Mouse (Mus musculus) layer of hippocampus, postnatal 36 days (tissue): ENCODE data around the gene Mtss1l. TPM values are rescaled to one million over a fixed set of nuclear protein-coding genes. Genes with fewer than 3 reads are reported as not detected.
A peak's percentile ranks its signal among the peaks of the same experiment; 100 is the strongest.

Experiments used
- DNase-seq, 2 experiments: peaks; one replicate each; pipeline ENCODE4 v3.0.0; 2022
- total RNA-seq, 2 experiments: library from RNA; stranded (reverse); gene quantifications; 2 replicates each; pipeline ENCODE4 v1.2.3; 2021

Gene Mtss1l
- total RNA-seq, 2 experiments from 2014 or later, result 218 to 225 TPM

DNA sequence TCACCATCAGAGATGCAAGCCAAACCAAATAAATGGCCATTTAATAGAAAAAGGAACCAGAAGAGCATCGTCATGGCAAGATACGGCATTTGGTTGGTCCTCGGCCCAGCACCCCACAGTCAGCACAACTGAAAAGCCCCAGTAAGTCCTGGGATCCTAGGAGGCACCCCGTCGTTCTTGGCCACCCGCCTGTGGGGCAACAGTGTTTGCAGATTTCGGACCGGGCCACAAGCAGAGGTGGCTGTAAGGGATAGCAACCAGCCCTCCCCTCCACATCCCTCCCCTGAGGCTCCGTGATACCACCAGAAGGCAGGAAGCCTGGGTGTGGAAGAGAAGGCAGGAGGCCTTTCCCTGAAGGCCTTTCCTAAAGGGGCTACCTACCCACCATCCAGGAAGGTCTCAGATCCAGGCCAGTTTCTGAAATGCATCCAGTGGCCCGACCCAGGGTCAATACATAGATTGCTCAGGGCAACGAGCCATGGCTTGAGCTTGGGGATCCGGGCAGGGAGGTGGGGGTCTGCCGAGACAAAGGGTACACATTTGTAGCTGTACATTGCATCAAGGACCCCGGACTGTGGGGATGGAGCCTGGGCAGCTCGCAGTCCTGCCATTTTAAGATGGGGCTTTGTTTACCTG, 20.7 kb downstream of the Mtss1l start:
- DNase-seq, result no peak

DNA sequence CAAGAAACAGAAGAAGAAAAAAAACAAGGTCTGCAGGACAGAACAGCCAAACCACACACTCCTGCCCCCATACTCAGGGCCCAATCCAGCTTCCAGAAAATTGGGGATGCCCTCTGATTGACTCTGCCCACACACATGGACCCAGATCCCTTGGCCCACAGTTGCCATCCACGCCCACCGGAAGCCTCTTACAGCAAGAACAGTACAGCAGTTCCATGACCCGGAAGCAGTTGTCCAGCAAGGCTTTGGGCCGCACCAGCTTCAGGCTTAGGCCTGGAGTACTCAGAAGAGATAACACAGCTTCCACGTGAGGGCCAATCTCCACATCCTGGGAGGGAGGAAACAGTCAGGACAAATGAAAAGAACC, 21.2 kb downstream of the Mtss1l start:
- no peak for DNase-seq

DNA sequence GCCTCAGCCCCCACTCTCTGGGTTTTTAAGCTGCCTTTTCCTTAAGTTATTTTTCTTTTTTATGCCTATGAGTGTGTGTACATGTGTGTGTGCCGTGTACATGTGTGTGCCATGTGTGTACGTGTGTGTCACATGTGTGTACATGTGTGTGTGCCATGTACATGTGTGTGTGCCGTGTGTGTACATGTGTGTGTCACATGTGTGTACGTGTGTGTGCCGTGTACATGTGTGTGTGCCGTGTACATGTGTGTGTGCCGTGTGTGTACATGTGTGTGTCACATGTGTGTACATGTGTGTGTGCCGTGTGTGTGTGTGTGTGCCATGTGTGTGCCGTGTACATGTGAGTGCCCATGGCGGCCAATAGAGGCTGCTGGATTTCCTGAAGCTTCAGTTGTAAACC, 23.9 kb downstream of the Mtss1l start:
- DNase-seq, result no peak

DNA sequence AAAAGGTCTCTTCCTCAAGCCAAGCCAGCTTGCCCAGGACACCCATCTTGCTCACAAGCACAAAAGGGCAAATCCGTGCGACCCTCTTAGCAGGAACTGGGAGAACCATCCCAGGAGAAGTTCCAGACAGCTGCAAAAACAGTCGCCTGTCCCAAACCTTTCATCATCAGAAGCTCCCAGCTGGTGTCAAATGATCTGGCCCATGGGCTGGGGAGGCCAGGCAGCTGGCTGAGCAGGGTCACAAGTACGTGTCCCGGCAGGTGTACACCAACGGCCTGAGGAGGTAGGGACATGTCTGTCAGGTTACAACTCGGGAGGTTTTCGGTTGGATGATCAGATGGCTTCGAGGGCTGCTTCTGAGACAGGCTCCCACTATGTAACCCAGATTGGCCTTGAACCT, 25.4 kb downstream of the Mtss1l start:
- DNase-seq, result no peak

DNA sequence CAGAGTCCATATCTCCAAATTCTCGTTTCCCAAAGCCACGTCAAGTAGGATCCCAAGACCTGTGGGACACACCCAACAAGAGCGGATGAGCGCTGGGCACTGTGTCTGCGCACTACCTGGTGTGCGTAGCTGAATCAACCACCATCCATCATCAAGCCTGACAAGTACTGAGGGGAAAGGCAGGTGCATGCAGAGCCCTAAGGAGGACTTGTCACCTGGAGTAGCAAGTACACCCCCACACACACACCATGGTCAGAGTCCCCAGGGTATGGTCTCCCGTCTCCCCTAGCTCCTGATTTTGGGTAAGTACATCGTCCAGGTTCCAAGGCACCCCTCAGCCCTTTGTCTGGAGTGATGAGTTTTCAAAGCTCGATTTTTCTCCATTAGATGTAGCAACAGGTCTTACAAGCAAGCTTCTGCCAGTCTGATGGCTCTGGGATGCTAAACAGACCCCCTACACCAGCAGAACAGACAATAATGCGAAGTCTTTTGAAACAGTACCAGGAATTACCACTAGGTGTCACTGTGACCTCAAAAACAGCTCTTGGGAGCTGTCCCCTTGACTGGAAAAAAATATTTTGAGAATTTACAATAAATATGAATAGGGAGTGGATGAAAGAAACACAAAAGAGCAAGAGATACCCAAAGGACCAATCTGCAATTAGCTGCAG, 28.4 kb downstream of the Mtss1l start:
- DNase-seq, result no peak

DNA sequence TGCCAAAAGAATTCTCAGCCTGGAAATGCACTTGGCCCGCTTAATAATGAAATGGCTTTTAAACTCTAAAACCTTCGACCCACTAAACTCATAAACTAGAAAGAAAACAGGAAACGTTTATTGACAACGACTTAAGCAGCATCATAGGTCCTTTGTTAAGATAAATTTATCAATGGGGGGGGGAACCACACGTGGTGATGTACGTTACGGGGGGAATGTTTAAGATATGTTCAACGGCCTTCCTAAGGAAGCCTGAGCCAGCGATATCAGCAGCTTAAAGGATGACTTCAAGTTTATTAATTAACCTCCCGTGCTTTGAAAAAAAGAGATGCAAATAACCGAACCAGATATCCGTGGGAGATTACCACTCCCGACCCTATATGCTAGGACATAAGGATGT, 29.0 kb downstream of the Mtss1l start:
- no peak for DNase-seq

DNA sequence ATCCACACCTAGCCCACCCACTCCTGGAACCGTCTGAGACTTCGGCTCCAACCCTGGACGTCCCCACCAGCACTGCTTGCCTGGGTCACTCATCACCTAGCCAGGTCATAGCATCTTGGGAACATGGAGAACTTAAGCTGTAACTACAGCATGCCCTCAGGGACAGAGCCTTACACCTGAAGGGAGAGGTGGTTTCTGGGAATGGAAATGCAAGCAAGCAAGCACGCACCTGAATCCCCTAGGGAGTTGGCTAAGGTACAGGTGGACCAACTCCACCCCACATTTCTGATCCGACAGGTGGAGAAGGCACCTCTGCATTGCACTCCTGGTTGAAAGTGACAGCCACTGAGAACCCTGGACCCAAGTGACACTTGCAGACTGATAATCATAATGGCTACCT, 30.2 kb downstream of the Mtss1l start:
- no peak for DNase-seq

DNA sequence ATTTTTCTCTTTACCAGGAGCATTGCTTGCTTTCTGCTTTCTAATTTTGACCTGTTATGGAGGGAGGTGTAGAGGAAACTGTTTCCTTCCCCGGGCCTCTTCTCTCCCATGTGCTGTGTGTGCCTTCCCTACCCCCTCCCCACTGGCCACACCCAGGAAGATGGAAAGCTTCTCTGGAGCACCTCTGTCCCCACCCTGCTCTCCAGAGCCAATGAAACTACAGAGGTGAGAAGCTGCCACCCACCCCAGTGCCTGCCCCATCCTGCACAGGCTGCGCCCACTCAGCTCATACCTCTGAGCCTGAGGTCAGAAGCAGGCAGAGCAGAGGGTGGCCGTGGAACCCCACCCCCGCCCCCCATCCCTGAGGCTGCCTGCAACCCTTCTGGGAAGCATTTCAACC, 33.4 kb downstream of the Mtss1l start:
- no peak for DNase-seq

DNA sequence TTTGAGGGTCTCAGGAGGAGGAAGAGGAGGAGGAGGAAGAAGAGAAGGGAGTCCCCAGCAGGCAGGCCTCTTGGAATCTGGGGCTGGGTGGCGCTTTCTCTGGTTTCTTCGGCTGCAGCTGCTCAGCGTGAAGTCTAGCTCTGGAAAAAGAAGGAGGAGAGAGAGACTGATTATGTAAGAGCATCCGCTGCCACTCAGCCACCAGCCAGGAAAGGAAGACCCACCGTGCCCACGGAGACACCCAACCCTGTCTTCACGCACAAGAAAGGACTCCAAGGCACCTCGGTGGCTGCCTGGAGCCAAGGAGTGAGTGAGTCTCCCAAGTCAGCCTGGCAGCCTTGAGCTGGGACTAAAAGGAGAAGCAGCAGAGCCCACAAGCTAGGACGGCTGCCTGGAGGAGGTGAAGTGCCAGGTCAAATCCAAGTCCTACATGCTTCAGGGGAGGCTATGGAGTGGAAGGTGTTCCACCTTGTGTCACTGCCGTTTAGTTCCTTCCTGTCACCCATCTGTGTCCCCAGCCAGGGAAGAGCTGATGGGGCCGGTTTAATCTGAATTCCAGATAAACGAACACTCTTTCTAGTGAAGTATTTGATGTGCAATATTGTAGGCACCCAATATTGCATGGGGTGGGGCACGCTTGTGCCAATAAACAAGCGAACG, 34.4 kb downstream of the Mtss1l start:
- peak in 1 of 2 experiments; percentile 50 for DNase-seq

DNA sequence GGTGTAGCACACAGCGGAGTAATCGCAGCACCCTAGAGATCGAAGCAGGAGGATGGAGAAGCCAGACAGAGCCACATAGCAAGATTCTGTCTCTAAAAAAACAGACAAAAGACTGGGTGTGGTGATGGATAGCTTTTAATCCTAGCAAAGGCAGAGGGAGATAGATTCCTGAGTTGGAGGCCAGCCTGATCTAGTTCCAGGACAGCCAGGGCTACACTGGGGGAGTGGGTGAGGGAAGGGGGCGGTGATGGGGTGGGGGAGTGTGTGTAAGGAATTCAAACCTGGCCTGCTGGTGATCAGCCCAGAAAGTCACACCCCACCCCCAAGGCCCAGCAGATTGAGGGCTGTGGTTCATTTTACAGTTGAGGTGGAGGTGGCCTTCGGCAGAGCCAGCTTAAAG, 34.9 kb downstream of the Mtss1l start:
- DNase-seq, result no peak

DNA sequence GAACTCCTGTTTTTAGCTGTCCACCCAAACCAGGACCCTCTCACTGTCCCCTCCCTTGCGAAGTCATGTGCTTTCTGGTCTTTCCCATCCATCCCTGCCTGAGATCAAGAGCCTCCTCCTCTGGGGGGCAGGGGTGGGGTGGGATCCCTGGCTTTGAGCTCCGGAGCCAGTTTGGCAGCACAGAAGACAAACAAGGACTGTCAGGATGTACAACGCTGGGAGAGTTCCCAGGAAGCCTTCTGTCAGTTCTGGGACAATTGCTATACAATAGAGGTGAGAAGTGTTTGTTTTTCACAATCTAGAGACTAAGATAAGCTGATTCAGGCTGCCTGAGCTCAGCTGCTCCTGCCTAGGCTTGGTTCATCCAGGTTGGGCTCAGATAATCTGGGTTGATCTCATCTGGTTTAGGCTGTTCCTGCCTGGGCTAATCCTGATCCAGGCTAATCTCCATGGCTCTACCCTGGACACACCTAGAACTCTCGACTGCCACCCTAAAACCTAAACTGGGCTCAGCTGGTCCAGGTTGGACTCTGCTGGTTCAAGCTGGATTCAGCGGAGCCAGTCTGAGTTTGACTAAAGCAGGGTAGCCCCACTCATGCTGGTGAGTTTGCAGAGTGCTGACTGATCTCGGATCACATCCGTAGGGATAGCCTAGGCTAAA, 39.1 kb downstream of the Mtss1l start:
- no peak for DNase-seq

DNA sequence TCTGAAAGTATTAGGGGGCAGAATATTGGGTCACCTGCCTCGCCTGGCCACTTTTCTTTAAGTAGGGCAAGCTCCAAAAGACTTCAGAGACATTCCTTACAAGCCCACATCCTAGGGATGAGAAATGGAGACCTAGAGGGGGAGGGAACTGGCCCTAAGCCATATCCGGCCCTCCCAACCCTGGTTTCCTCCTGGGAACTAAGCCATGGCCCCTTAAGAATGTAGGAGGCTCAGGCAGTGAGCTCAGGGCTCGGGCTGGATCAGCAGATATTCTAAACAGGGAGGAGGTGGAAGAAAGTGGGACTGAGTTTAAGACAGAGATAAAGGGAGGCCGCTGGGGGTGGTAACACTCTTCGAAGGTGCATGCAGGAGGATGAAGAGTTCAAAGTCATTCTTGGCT, 39.9 kb downstream of the Mtss1l start:
- DNase-seq, result no peak

DNA sequence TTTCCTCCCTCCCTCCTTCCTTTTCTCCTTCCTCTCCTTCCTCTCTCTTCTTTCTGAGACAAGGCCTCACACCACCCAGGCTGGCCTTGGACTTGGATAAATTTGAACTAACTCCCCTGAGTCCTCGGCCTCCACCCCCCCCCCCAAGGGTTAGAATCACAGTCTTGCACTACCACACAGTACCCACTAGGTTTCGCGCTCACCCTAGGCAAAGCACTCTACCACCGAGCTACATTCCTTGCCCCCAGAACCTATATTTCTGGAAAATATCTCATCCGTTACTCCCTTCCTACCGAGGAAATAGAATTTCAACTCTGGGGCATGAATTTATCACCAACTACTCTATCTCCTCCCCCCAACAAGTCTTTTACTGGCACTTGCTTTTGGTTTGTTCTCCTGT, 40.7 kb downstream of the Mtss1l start:
- no peak for DNase-seq

DNA sequence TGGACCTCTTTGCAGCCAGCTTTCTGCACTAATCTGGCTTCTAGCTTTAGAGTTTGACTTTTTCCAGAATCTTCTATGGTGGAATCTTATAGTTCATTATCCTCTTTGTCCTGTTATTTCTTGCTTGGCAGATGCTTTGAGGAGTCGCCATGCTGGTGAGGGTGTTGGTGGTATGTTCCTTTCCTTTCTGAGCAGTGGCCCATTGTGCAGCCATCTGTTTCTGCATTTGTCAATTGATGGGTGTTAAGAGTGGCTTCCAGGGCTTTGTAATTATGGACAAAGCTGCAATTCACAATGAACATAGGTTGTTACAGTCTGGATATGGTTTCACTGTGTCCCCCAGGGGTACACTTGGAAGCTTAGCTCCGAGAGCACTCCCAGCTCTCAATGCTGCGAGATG, 43.4 kb downstream of the Mtss1l start:
- DNase-seq, result no peak

DNA sequence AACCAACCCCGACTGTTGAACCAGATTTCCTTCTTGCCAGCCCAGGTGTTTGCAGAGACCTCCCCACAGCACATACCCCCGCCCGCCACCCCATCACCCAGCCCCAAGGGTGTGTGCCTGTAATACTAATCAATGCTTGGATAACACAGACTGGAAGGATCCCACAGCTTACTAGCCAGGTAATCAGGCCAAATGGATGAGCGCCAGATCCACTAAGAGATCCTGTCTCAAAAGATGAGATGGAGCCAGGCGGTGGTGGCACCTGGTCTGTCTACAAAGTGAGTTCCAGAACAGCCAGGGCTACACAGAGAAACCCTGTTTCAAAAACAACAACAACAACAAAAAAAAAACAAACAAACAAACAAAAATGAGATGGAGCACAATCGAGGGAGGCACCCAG, 46.0 kb downstream of the Mtss1l start:
- DNase-seq, result no peak

DNA sequence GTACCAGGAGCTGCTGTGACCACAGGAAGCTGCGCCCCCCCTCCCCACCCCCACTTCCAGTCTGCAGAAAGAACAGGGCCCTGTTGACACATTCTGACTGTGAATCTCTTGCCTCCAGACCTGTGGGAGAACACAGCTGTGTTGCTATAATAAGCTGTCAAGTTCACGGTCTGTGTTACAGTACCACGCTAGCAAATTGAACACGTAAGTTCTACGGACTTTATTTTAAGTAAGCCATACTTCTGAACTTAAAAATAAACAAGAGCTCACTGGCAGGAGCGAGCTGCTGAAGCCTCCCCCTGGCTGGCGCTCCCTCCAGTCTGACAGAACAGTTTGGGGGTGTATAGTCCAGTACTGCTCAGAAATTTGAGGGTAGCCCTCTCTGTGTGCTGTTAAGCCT, 51.2 kb downstream of the Mtss1l start:
- DNase-seq, result no peak

DNA sequence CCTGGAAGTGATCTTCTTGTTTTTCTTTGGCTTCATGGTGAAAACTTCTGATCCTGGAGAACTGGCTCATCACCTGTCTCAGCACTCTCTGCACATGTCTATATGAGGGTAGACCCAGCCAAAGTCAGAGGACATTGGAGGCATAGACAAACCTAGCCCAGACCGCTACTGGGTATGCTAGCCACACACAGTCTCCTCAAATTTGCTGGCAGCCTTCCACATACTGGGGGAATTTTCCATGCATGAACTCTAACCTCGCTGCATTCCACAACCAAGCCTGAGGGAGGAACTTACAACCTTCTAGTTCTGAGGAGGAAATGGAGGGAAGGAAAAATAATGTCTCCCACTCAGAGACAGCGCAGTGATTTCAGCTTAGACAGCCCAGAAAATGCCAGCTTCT, 52.8 kb downstream of the Mtss1l start:
- no peak for DNase-seq

DNA sequence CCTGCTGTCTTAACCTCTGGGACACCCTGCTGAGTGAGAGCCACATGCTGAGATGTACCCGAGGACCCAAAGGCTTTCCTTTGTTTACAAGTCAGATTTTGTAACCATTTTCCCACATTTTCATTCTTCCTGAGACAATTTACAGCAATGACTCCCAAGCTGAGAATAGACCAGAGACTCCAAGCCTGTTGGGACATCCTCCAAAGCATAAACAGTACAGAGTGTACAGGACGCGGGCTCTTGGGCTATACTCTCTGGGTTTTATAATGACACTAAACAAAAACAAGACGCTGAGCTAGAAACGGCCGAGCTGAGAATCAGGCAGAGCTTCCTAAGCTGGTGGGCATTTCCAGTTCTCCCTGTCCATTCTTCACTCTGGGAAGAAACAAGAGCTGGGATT, 53.4 kb downstream of the Mtss1l start:
- no peak for DNase-seq

DNA sequence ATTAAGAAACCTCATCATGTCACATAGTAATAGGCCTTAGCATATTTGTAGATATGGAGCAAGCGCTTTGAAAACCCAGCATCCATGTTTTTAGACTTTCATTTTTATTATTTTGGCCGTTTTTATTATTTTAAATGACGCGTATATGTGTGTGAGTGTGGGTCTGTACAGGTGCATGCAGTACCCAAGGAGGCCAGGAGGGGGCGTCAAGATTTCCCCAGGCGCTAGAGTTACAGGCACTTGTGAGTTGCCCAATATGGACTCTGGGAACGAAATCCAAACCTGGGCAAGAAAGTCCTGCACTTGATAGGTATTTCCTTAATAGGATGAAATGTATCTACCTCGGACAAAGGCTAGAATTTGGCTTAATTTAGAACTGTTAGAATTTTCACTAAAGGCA, 54.0 kb downstream of the Mtss1l start:
- no peak for DNase-seq

DNA sequence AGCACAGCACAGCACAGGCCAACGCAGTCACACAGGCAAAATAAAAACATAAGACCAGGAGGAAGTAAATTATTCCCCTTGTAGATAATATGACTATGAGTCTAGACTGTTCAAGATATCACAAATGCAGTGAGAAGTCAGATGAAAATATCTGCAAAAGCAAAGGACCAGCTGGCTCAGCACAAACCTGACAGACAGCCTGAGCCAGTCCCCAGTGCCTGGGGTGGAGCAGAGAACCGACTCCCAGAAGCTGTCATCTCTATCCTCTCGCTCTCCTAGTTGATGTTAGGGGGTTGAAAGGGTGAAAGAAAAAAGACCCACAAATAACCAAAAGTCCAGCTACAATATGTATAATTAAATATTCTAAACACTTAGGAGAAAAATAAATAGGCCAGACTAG, 54.4 kb downstream of the Mtss1l start:
- DNase-seq, result no peak

DNA sequence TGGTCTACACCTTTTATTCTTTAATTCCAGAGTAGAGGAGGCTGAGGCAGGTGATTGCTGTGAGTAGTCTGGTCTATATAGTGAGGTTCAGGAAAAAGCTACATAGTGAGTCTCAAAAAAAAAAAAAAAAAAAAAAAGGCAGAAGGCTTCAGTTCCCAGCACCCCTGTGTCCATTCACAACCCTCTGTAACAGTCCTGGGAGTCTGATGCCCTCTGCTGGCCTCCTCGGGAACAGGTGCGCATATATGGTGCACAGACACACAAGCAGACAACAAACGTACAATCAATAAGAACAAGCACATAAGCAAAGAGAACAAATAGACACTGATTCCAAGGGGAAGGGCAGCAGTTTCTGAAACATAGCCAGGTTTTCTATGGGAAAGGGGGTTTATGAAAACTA, 55.1 kb downstream of the Mtss1l start:
- no peak for DNase-seq

DNA sequence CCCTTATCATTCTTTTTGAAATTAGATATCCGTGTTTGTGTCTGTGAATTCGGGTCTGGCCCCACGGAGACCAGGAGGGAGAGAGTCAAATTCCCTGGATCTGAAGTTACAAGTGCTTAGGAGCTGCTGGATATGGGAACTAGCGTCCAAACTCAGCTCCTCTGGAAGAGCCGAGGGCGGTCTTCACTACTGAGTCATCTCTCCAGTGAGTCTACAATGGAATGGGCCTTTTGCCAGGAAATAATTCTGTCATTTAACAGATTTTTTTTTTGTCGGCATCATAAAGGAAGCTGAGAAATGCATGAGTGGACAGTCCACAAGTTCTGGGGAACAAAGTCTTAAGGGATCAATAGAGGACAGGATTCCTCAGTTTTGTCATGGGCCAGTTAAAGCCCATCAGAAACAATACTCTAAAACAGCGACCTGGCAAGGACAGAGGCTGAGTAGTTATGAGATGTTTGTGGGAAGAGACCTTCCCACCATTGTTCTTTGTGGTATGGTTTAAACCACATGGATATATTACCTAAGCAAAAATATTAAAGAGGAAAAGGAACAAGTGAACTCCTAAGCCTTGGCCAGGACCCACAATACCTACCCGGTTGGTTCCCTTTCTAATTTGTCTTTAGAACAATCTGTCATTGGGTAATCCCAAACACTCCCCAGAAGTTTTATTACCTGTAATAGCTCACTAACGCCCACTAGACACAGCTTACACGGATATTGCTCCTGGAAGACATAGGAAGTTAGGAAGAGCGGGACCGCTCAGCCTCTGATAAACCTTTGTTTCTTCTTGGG, 58.8 kb downstream of the Mtss1l start:
- DNase-seq, result no peak

DNA sequence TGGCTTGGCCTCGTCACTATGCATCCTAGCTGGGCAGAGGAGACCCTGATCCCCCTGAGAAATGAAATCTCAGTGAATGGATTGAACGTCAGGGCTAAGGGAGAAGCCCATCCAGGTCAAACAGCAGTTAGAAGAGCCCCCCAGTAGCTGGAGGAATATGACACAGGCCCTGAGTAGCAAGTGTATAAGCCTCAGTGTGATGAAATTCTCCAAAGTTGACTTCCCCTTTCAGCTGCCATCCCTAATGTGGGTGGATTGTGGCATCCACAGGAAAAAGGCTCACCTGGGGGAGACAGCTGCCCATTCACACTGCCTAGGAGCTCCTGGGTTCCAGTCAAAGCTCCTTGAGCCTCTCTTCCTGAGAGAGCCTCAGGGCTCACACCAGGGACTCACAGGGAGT, 64.1 kb downstream of the Mtss1l start:
- no peak for DNase-seq
